Mouse (Mus musculus) liver, adult 2 months (tissue): ENCODE measurements around the gene Htr7.

Experiments
- CTCF ChIP-seq: fragments of 200-500 bp; IDR thresholded peaks from 2 replicates; pipeline ENCODE4 v1.5.1; 2011; ENCODE audit warnings: low read depth, low read length, control low read depth
- POLR2A ChIP-seq: fragments of 200-500 bp; IDR thresholded peaks from 2 replicates; pipeline ENCODE4 v1.6.1; 2011; ENCODE audit warnings: low read length, control low read depth; ENCODE audit not compliant: insufficient read depth; ENCODE audit errors: extremely low read depth

DNA sequence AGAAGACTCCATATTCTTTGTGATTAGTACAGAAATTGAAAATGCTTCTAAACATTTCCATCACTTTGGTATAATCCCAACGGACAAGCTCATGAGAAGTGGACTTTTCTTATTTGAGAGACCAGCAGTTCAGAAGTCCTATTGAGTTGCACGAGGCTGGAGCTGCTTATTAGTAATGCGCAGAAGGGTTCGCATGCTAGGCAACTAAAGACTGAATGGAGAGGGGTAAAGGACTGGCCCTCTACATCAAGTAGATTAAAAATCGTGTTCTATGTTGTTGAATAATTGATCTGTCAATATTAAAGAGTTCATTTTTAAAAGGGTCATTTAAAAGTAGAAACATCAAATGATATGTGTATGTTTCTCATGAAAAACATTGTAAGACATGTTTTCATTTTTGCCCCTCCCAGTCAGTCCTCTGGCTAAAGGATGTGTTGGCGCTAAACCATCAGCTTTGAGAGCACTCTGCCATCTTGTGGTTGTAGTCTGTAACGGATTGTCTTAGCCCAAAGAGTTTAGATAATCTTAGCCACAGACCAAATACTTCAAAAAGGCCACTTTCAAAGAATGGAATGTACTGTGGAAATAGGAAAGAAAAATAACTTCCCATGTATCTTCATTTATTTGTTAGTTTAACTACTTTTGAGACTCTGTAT lies 25.4 kb upstream of the Htr7 start:
- TF ChIP-seq CTCF (peak; percentile 63), POLR2A (no peak)
